Mouse (Mus musculus) cerebellum, adult 11 months (tissue): ENCODE measurements around the gene Pstpip1.

Experiments
- DNase-seq: peaks from one replicate; pipeline ENCODE4 v3.0.0; 2022

Pstpip1 gene

DNA sequence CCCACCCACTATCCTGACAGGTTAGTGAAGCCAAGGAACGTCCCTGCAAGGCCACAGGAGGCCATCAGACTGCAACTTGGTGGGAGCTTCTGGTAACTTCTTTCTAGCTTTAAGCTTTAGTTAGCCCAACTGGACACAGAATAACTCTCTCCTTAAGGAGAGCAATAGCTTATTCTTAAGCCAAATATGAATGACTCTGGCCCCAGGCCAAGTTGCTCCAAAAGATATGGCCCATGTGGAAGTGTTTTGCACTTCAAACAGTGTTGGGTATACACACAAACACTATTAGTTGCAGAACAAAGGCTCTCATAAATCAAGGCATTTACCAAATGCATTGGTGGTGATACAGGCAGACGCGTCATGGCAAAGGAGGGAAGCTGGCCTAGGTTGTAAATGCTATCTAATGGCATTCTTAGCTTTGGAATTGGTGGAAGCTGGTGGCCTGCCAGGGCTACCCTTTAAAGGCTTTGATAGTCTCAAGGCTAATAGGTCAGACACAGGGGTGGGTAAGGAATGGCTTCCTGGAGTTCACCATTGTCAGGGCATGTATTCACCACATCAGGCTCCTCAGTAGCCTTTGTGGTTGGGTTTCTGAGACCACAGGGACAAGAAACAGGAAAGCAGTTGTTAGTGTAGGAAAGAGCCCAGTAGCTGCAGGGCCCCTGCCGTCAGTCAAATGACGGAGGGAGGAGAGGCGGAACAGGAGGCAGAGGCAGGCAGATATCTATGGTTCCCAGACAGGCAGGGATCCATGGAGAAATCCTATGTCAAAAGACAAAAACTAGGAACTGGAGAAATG is 16.7 kb downstream of the Pstpip1 start:
- DNase-seq = no peak

DNA sequence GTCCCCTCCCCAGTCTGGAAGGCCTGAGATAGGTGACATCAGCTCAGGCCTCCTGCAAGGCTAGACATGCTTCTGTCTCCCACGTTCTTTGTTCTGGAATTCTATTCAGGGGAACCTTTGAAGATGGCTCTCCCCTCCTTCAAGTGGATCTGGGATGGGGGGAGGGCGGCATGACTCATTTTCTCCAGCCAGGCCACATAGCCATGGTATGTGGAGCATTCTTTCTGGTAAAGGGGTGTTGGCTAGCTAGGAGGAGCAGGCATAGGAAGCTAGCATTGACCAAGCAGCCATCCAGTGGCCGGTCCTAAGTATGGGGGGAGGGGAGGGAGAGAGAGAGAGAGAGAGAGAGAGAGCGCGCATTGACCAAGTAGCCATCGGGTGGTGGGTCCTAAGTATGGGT is 17.8 kb downstream of the Pstpip1 start:
- no peak for DNase-seq

DNA sequence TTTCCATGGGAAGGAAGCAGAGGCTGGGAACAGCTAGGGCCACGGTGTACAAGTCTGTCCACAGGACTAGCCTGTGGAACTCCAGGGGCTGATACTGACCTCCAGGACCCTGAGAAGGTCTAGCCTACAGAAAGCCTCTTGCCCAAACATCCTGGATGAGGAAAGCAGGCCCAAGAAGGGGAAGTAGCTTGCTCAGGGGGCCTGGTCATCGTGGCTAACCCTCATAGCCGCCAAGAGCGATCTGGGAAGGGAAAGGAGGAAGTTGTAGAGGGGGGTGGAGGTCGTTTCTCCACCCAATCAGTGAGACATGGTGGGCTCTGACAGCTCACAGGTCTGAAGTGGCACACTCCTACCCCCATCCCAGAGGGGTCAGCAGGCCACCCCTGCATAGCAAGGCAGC is 18.4 kb downstream of the Pstpip1 start:
- DNase-seq = no peak

DNA sequence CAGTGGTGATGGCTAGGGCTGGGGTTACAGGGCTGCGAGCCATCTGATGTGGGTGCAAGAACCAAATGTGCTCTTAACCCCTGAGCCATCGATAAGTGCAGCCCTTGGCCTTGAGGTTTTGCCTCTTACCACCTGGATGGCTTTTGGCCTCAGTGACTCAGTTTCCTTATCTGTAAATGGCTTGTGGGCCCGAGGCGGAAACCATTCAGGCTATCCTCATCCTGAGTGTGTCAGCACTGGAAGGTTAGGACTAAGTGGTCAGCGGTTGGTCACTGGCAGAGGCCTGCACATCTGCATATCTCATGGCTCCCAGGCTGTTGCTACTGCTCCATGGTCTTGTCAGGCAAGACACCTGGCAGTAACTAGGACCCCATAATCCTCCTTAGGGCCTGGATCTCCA is 28.3 kb downstream of the Pstpip1 start:
- no peak for DNase-seq

DNA sequence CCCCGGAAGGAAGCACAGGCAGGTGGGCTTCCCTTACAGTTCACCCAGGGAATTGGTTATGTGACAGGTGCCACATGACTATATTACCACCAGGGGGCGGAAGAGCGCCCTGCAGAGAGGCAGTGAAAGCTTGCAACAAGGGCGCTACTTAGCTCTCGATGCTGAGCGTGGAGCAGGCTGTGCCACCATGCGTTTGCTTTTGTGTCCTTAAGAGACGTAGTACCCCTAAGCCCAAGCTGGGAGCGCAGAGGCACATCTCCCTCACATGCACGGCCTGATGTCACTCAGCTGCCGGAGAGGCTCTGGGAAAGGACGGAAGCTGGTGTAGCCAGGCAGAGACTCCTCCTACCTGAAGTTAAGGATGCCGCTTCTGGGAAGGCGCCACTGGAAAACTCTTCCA is 28.8 kb downstream of the Pstpip1 start:
- peak; percentile 57 for DNase-seq

DNA sequence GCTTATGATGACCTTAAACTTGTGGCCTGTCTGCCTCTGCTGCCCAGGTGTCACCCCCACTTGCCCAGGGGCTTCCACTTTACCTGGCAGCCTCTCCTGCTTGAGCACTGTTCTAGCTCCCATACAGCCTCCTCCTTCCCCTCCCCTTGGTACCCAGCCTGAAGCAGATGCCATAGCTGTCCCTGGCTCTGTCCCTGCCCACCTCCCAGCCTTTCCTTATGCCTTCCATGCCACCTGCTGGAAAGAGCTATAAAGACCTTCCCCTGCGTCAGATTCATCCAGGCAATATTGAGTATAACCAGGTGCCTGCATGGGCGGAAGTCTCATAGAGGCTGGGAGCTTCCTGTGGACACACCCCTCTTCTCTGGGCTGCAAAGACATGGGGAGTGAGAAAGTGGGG is 29.9 kb downstream of the Pstpip1 start:
- DNase-seq = no peak

DNA sequence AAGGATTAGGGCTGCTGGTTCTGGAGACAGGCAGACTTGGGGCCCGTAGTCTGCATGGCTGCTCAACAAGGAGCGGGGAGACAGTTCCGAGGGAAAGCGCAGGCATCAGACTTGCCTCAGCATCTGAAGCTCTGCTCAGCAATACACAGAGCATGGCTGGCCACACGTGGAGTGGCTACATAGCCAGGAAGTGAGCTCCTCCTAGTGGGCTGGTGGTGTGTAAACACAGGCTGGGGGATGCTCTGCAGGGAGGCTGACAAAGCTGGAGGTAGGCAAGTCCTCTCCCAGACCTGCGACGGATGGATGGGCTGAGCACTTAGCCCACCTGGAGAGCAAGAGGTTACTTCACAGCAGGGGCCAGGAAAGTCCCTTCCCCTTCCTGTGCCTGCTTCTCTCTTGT is 31.3 kb downstream of the Pstpip1 start:
- no peak for DNase-seq

DNA sequence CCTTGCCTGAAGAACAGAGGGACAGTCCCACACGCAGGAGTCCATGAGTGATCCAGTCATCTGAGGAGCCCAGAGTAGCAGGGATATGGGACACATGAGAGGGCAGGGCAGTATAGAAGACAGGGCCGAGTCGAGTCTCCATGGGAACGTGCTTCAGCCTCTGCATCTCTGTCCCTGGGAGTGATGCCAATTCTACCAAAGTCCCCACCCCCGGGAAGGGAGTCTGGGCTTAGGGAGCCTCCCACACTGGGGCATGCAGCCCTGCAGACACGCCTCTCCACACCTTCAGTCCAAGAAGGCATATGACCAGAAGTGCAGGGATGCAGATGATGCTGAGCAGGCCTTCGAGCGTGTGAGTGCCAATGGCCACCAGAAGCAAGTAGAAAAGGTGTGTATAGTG is 33.2 kb downstream of the Pstpip1 start:
- DNase-seq = no peak

DNA sequence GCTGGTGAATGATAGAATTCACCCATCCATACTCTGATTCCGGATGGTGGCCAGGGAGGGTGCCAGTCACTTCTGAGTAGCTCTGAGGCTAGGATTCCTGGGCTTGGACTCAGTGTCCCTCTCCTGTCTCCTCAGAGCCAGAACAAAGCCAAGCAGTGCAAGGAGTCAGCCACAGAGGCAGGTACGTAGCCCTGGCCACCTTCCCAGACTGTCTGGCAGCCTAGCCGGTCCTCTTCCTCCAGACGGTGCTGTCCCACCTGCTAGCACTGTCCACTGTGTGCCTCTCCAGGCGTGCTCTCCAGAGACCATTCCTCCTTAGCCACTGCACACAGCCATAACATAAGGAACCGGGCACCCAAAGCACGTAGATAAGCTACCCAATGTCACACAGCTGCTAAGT is 33.9 kb downstream of the Pstpip1 start:
- peak; percentile 33 for DNase-seq

DNA sequence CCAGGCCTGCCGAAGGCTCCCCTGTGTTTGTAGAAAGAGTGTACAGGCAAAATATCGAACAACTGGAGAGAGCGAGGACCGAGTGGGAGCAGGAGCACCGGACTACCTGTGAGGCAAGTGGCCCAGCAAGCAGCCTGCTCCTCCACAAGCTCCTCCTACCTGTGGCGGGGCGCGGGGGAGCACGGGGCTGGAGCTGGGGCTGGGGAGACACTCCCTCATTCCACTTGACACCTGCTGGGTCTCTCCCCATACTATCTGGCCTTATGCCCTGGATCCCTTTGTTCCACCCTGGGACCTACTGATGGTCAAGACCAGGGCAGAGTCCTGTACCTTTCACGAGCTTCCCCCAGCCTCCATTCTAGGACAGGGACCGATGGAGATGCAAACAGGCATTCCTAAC is 34.8 kb downstream of the Pstpip1 start:
- DNase-seq = no peak

DNA sequence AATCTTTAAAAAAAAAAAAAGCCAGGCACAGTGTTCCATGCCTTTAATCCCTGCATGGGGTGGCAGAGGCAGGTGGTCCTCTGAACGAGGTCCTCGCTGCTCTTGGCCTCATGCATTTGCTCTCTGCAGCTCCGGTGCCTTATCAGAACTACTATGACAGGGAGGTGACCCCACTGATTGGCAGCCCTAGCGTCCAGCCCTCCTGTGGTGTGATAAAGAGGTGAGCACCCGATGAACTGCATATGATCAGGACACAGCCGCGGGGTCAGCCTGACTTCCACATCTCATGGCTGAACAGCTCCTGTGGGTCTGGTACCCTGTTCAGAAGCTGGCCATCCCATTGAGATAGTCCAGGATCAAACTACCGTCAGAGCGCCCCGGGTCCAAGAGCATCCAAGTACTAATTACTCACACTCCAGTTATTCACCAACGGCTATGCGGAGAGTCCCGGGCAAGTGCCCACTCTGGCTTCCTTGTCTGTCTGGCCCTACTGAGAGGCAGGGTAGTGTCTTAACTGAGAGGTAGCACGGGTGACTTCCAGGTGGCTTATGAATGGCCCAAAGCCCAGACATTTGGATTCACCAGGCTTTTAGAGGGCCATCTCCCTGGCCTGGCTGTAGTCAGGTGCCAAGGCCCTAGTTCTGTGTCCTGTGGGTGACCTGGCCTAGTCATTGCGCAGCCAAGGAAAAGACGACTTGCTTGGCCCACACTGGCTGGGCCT is 36.9 kb downstream of the Pstpip1 start:
- peak; percentile 45 for DNase-seq

DNA sequence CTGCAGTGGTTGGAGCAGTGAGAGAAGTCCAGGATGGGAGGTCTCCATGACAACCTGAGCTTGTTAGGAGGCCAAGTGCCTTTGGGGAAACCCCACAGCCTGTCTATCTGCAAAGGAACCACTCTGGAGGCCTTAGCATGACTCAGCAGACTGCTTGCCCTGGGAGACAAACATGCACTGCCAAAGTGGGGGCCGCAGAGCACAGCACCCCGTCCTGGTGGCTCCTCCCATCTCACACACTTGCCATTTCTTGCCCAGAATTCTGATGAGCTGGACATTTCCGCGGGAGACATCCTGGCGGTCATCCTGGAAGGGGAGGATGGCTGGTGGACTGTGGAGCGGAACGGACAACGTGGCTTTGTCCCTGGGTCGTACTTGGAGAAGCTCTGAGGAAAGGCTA is 38.6 kb downstream of the Pstpip1 start:
- DNase-seq = no peak

DNA sequence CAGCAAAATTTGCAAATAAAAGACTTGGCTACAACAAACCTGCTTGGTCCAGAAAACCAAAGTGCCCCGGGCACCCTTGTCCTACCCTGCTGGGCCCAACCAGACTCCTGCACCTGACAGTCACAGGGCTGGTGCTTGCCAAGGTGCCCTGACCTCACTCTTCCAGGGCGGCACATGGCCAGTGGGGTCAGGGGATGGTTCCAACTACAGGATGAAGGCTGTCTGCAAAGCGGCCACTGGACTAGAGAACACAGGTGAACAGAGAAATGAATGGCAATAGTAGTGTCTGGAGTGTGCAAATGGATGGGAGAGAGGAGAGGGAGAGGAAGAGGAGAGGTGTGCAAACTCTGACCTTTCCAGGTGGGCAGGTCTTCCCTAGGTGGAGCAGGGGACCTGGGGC is 40.2 kb downstream of the Pstpip1 start:
- no peak for DNase-seq

DNA sequence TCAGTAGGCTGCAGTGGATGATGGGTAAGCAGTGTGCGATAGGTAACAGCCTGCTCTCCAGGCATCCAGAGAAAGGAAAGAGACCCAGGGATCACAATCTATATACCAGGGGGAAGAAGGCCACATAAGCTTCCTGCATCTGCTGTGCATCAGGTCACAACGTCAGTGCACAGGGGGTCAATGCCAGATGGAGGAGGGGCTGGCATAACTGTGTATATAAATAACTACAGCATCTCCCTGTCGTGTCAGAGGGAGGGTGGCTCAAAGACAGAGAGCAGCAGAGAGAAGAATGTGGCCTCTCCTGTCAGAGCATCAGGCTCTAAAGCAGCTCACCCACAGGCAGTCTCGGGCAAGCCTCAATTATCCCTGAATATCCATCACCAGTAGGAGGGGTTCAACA is 40.8 kb downstream of the Pstpip1 start:
- no peak for DNase-seq

DNA sequence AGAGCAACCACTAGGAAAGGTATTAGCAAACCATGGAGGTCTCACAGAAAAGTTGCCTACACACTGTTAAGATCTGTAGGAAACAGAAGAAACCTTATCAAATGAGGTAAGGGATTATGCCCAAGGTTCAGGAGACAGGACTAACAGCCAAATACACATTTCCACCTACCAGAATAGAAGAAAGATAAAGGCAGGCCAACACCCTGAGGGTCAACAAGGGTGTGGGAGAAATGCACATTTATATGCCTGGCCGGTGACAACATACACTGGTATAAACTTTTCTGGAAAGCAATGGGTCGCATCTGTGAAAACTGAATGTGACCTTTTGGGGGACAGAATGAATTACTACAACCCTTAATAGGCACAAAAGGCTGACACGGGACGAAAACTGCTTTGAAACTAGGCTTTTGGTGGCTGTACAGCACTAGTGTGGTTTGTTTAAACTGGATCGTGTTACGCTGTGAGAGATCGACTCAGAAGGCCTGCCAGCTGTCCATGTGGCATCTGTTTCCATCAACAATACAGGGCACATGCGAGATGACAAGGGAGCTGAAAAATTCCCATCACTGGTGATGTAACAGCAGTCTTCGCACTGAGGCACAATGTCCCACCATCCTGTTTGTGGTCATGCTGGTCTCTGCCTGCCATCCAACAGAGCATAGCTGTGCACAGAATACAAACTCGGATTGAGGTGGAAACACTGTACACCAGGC is 42.2 kb downstream of the Pstpip1 start:
- DNase-seq = no peak

DNA sequence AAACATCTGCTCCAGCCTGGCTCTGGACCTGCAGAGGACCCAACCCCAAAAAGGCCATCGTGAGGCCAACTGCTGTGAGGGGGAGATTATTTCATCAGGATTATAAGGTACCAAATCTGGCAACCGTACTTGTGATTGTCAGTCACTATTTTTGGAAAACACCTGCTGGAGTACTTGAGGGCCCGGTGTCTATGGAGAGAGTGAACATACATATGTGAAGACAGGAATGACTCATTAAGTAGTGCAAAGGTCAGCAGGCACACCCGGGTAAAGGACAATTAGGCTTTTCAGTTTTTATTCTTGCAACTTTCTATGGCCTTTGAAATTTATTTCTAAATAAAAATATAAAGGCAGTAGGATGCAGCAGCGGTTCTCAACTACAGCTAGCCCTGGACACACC is 44.2 kb downstream of the Pstpip1 start:
- DNase-seq = no peak

DNA sequence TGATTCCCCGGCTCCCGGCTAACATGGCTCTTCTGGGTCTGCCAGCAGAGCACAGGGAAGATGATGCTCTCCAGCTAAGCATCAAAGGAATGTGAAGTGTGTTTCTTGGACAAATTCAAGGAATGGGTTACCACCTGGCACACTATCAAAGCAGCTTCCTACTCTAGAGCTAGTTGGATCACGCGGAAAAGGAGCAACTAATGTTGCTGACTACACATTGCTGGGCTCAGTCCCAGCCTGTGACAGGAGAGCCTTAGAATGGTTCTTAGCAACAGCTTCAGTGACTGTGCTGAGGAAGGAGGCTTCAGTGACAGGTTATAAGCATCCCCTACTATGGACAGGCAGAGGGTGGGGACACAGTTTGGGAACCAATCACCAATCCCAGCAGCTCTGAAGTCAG is 44.9 kb downstream of the Pstpip1 start:
- DNase-seq = no peak

DNA sequence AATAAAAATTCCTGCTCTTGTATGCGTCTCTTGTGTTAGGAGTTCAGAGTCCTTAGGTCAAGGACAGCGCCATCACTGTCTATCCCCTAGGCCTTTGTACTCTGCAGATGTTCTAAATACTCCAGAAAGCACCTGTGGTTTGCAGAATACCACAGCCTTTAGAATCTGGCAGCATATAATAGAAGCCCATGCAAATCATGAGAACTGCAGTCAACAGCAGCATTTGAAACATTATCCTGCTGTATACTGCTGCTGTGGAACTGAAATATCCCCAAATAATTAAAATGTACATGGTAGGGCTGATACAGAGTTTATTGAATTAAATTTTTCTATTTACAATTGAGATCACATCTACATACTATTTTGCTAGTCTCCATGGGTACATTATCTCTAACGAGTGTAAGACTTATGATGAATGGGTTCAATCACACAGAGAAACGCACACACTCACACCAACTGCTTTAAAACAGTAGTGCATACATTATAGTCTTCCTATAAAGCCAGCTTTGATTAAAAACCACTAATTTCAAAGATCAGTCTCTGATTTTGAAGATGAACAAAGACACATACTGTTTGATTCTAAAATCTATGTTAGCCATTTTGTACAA is 45.9 kb downstream of the Pstpip1 start:
- no peak for DNase-seq

DNA sequence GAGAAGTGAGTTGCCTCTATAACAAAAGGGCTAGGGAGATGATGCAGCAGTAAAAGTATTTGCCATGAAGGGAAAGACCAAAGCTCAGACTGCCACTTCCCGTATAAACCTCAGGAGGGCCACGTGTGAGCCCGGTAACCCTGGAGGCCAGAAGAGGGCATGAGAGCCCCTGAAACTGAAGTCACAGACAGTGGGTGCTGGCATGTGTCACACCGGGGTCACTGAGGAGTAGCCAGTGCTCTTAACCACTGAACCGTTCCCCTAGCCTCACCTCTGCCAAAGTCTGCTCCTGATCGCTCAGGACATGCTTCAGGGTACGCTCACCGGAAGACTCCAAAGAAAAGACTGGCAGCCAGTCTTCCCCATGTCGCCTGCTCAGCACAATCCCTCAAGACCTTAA is 52.0 kb downstream of the Pstpip1 start:
- DNase-seq = no peak

DNA sequence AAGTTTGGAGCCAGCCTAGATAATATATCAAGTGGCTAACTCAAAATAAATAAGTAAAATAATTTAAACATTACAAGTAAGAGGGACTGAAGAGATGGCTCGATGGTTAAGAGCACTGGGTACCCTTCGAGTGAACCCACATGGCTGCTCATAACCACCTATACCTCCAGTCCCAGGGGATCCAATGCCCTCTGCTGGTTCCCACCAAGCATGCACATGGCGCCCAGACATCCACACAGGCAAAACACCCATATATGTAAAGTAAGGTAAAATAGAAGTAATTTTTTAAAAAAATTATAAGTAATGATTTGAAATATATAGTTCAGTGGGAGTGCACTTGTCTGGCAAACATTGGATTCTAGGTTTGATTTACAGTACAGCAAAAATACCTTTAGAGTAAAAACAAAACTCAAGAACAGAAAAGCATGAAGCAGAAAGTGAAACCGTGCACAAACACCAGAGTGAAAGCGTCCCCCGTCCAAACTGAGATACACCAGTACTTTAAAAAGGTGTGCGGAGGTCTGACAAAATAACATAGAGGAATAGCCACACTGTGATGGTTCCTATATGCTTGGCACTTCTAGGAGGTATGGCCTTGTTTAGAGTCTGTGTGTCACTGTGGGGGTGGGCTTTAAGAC is 54.7 kb downstream of the Pstpip1 start:
- DNase-seq = no peak

DNA sequence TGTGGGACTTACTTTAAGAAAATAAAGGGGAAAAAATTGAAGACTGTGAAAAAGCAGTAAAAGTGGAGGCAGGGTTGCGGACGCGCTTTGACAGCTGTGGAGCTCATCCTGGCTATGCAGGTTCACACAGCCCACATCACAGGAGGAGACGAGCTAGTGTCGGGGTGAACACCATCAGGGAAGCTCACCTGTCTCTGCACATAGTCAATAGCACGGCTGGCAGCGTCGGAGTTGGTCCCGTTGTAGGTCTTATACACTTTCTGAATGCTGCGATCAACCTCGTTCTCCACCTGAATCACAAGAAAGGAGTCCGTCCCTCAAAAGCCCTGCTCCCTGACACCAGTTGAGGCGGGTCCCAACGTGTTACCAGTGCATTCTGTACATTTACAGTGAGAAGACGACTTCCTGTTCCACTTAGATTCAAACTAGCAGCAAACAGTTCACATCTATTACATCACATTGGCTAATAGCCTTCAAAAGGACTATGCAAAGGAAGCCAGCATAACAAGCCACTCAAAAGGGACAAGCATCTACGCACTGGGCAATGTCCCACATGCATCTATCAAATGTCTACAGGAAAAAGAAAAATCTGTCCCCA is 56.7 kb downstream of the Pstpip1 start:
- DNase-seq = no peak

DNA sequence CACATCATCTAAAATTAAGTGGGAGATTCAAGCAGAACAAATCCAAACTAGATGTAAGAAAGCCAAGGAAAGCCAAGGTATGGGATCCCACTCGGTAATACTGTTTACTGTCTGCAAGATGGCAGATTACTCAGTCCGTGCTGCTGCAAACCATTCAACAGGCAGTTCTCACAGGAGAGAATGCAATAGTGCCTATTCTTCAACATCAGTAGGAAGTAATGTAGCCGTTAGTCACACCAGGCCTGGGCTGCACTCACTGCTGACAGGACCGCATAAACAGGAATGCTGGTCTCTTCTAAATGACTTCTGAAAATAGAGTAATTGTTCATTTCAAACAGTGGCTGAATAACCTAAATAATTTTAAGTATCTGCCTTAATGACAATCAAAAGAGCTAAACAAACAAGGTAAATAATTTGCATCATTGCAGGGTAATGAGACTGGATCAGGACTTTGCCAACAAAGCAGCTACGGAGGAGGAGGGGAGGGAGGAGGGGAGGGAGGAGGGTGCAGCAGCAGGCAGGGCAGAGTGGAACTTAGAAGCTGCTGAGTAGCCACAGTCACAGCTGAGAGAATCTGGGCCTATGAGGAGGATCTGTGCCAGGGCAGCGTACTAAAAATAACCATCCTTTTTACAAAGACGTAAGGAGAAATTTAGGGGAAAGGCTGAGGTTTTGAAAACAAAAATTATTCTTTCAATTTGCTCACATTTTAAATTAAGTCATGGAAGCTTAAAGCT is 62.2 kb downstream of the Pstpip1 start:
- no peak for DNase-seq
